Mouse (Mus musculus): ENCODE measurements around the gene Ipo8.

Ipo8 gene

GRCm38 (mm10) chr6:148830748-148831727, at the start of gene Ipo8:
Gene Ipo8, minus strand, starts transcription at chr6:148831467.
- DNase-seq = peak; percentile 98

GRCm38 (mm10) chr6:148873911-148874310, 42.6 kb upstream of the Ipo8 start:
- no peak for DNase-seq

GRCm38 (mm10) chr6:148845629-148846028, 14.4 kb upstream of the Ipo8 start:
- no peak for DNase-seq

- DNase-seq = no peak
Measured at GRCm38 (mm10) chr6:148841760-148842159, 10.5 kb upstream of the Ipo8 start.

- no peak for DNase-seq
Measured at GRCm38 (mm10) chr6:148838460-148838859, 7.2 kb upstream of the Ipo8 start.

GRCm38 (mm10) chr6:148831728-148832121, 458 bp upstream of the Ipo8 start:
- no peak for DNase-seq

GRCm38 (mm10) chr6:148830355-148830747, 916 bp downstream of the Ipo8 start:
- no peak for DNase-seq

- DNase-seq = no peak
Measured at GRCm38 (mm10) chr6:148826119-148826518, 5.1 kb downstream of the Ipo8 start.

GRCm38 (mm10) chr6:148818624-148819343, 12.5 kb downstream of the Ipo8 start:
- no peak for DNase-seq

- DNase-seq = no peak
Measured at GRCm38 (mm10) chr6:148816751-148817150, 14.5 kb downstream of the Ipo8 start.

- no peak for DNase-seq
Measured at GRCm38 (mm10) chr6:148811117-148811516, 20.1 kb downstream of the Ipo8 start.

GRCm38 (mm10) chr6:148799773-148800172, 31.5 kb downstream of the Ipo8 start:
- DNase-seq = no peak

- no peak for DNase-seq
Measured at GRCm38 (mm10) chr6:148795145-148795544, 36.1 kb downstream of the Ipo8 start.

- DNase-seq = no peak
Measured at GRCm38 (mm10) chr6:148789010-148789673, 42.1 kb downstream of the Ipo8 start.

GRCm38 (mm10) chr6:148786186-148786585, 45.1 kb downstream of the Ipo8 start:
- DNase-seq = no peak

- DNase-seq = no peak
Measured at GRCm38 (mm10) chr6:148784418-148784817, 46.8 kb downstream of the Ipo8 start.

- no peak for DNase-seq
Measured at GRCm38 (mm10) chr6:148776236-148776635, 55.0 kb downstream of the Ipo8 start.

GRCm38 (mm10) chr6:148771423-148771822, 59.8 kb downstream of the Ipo8 start:
- DNase-seq = no peak

GRCm38 (mm10) chr6:148768419-148768818, 62.8 kb downstream of the Ipo8 start:
- DNase-seq = no peak

GRCm38 (mm10) chr6:148767228-148767627, 64.0 kb downstream of the Ipo8 start:
- no peak for DNase-seq

GRCm38 (mm10) chr6:148761967-148762712, 69.1 kb downstream of the Ipo8 start:
- DNase-seq = no peak

GRCm38 (mm10) chr6:148761475-148761874, 69.8 kb downstream of the Ipo8 start:
- DNase-seq = no peak

GRCm38 (mm10) chr6:148756535-148756934, 74.7 kb downstream of the Ipo8 start:
- DNase-seq = no peak
